6 mouse cellular contexts compared by ENCODE assay signal in genomic region chr7:106296912-106297311, GRCm38 (mm10).
A peak's percentile ranks its signal among the peaks of the same experiment; 100 is the strongest.
DNase-seq lines count a peak whose midpoint lies in the region; ATAC-seq and TF ChIP-seq lines count a peak whose summit lies in the region.
"Not testable (repeated sequence)": the region's sequence is repeated elsewhere in the genome, so short reads cannot be mapped to it uniquely, and the experiment has no call there.

No protein-coding gene starts in this region.

- not testable (repeated sequence) for TF ChIP-seq CTCF in liver, postnatal 0 days (IDR thresholded peaks at IDR 0.05; ENCODE audit: low read depth)

- TF ChIP-seq EP300 in liver, postnatal 0 days (IDR thresholded peaks at IDR 0.05; ENCODE audit: low read depth) = not testable (repeated sequence)

- peak; percentile 100 for ATAC-seq in common myeloid progenitor, adult 5-6 weeks (replicated peaks; ENCODE audit: low read depth, poor library complexity, severe bottlenecking)
- peak; percentile 100 for ATAC-seq in granulocyte monocyte progenitor cell, adult 5-6 weeks (replicated peaks; ENCODE audit: poor library complexity, severe bottlenecking)
- 0 out of 2 replicates have a peak, but pooled peaks have one; percentile 50 for ATAC-seq in intestine, embryonic 14.5 days (replicated peaks; ENCODE audit: low FRiP score, low TSS enrichment, low read depth)
- peak; percentile 61 for ATAC-seq in liver, postnatal 0 days
- ATAC-seq in megakaryocyte-erythroid progenitor cell, adult 5-6 weeks (replicated peaks; ENCODE audit: low FRiP score, low TSS enrichment, poor library complexity, severe bottlenecking) = peak; percentile 100
- ATAC-seq in neutrophil, adult 5-6 weeks (ENCODE audit: extremely low read depth, insufficient number of reproducible peaks, low FRiP score, poor library complexity, severe bottlenecking) = peak; percentile 99

- not testable (repeated sequence) for H3K4me2 ChIP-seq in intestine, embryonic 14.5 days (ENCODE audit: low read length); liver, postnatal 0 days (ENCODE audit: low read depth, low read length)

- H3K9me3 ChIP-seq in intestine, embryonic 14.5 days (ENCODE audit: control insufficient read depth, low read length); liver, postnatal 0 days (ENCODE audit: low read length): not testable (repeated sequence)

- not testable (repeated sequence) for DNase-seq in intestine, embryonic 14.5 days (ENCODE audit: low spot score); liver, postnatal 0 days

- not testable (repeated sequence) for H3K27ac ChIP-seq in intestine, embryonic 14.5 days (ENCODE audit: low read depth); liver, postnatal 0 days (ENCODE audit: low read depth)

- H3K4me3 ChIP-seq in intestine, embryonic 14.5 days (ENCODE audit: low read depth, low read length); liver, postnatal 0 days (ENCODE audit: low read depth, low read length): not testable (repeated sequence)

- not testable (repeated sequence) for H3K27me3 ChIP-seq in intestine, embryonic 14.5 days (replicated peaks; ENCODE audit: control insufficient read depth, insufficient read depth, low read length); liver, postnatal 0 days (ENCODE audit: insufficient read depth, low read length)

- H3K9ac ChIP-seq in intestine, embryonic 14.5 days (ENCODE audit: low read length); liver, postnatal 0 days (replicated peaks): not testable (repeated sequence)

- H3K4me1 ChIP-seq in intestine, embryonic 14.5 days (replicated peaks; ENCODE audit: control insufficient read depth, insufficient read depth, low read length); liver, postnatal 0 days (ENCODE audit: insufficient read depth): not testable (repeated sequence)

- WGBS in intestine, embryonic 14.5 days = no CpG with 5 or more reads among the region's 1 CpGs
- WGBS in liver, postnatal 0 days (ENCODE audit: insufficient replicate concordance) = no CpG with 5 or more reads among the region's 1 CpGs

- not testable (repeated sequence) for H3K36me3 ChIP-seq in intestine, embryonic 14.5 days (ENCODE audit: control insufficient read depth, insufficient read depth, low read length); liver, postnatal 0 days (replicated peaks; ENCODE audit: insufficient read depth, low read length)

Comparison
In these comparisons a context has a peak if more than half of its experiments do, and no peak if none do; other contexts are left out.
1. ATAC-seq: peak in every context shown above with its lines; median percentile 100 in common myeloid progenitor, adult 5-6 weeks; 100 in granulocyte monocyte progenitor cell, adult 5-6 weeks; 100 in megakaryocyte-erythroid progenitor cell, adult 5-6 weeks; 99 in neutrophil, adult 5-6 weeks; 61 in liver, postnatal 0 days; 50 in intestine, embryonic 14.5 days.